Mouse (Mus musculus) thymus, postnatal 36 days (tissue): Measurements from ENCODE around the gene Olfr68.
"Not testable (repeated sequence)": the region's sequence is repeated elsewhere in the genome, so short reads cannot be mapped to it uniquely, and the experiment has no call there.

Source experiments
- DNase-seq, 2 experiments: peaks; one replicate each; pipeline ENCODE4 v3.0.0; 2022; ENCODE audit warnings: mixed read lengths in 2 of 2

The Olfr68 gene

GRCm38 (mm10) chr7:103762212-103762611 lies 17.3 kb downstream of the Olfr68 start:
- not testable (repeated sequence) for DNase-seq

GRCm38 (mm10) chr7:103757233-103757632 lies 22.3 kb downstream of the Olfr68 start, which contains the start of gene Olfr630:
Olfr630 (minus strand) TSS chr7:103757333.
- no peak for DNase-seq

GRCm38 (mm10) chr7:103744843-103745242 lies 34.7 kb downstream of the Olfr68 start, which contains the start of gene Olfr629:
Olfr629 (minus strand) TSS chr7:103744943.
- DNase-seq: no peak

GRCm38 (mm10) chr7:103730074-103730473 lies 49.4 kb downstream of the Olfr68 start, which contains the start of gene Olfr628:
Olfr628 (plus strand) TSS chr7:103730374.
- no peak for DNase-seq
